Mouse (Mus musculus) midbrain, postnatal 0 days (tissue): ENCODE measurements at regions not wholly inside any gene's neighbourhood (a gene's known extent, or its start where the extent isn't known, plus 50 kb on each side); places are given as distances from the start of the nearest gene placed in this dataset.
A peak's percentile ranks its signal among the peaks of the same experiment; 100 is the strongest.
"Not testable (repeated sequence)": the region's sequence is repeated elsewhere in the genome, so short reads cannot be mapped to it uniquely, and the experiment has no call there.

Experiments used
- ATAC-seq: fragments of 200-750 bp; cut with Nextera tagmentation; 2 replicates; pipeline ENCODE4 v1.8.0; 2017; ENCODE audit warnings: moderate number of reproducible peaks, mild to moderate bottlenecking, moderate TSS enrichment, moderate library complexity; ENCODE audit not compliant: low FRiP score
- DNase-seq: peaks from one replicate; pipeline ENCODE4 v3.0.0-alpha.2; 2015; ENCODE audit warnings: low spot score
- H3K27ac ChIP-seq: fragments of 300-500 bp; sonication (generic); 2 replicates; pipeline ENCODE4 v1.5.1; 2014; ENCODE audit warnings: low read depth, mild to moderate bottlenecking, low read length, mixed read lengths
- H3K27me3 ChIP-seq: fragments of 300-500 bp; sonication (generic); 2 replicates; pipeline ENCODE4 v1.6.1; 2014; ENCODE audit warnings: low read length, control low read depth, mixed read lengths; ENCODE audit not compliant: insufficient read depth
- H3K36me3 ChIP-seq: fragments of 300-500 bp; sonication (generic); 2 replicates; pipeline ENCODE4 v1.6.1; 2014; ENCODE audit warnings: low read length, control low read depth, mixed read lengths; ENCODE audit not compliant: insufficient read depth
- H3K4me1 ChIP-seq: fragments of 300-500 bp; sonication (generic); 2 replicates; pipeline ENCODE4 v1.6.1; 2014; ENCODE audit warnings: mild to moderate bottlenecking, control low read depth, antibody characterized with exemption, low read length, mixed read lengths; ENCODE audit not compliant: insufficient read depth
- H3K4me2 ChIP-seq: fragments of 300-500 bp; sonication (generic); 2 replicates; pipeline ENCODE4 v1.6.1; 2014; ENCODE audit warnings: low read depth, mild to moderate bottlenecking, low read length, mixed read lengths; ENCODE audit not compliant: poor library complexity, severe bottlenecking
- H3K4me3 ChIP-seq: fragments of 300-500 bp; sonication (generic); 2 replicates; pipeline ENCODE4 v1.5.1; 2014; ENCODE audit warnings: low read depth, mild to moderate bottlenecking, low read length, moderate library complexity
- H3K9ac ChIP-seq: fragments of 300-500 bp; sonication (generic); replicated peaks from 2 replicates; pipeline ENCODE4 v1.6.1; 2014; ENCODE audit warnings: mild to moderate bottlenecking, low read length, moderate library complexity, mixed read lengths; ENCODE audit not compliant: poor library complexity, severe bottlenecking
- H3K9me3 ChIP-seq: fragments of 300-500 bp; sonication (generic); 2 replicates; pipeline ENCODE4 v1.6.1; 2016; ENCODE audit warnings: low read length, control low read depth
- CTCF ChIP-seq: IDR thresholded peaks from 2 replicates; pipeline ENCODE4 v1.5.1; 2016; ENCODE audit warnings: antibody characterized with exemption, mild to moderate bottlenecking
- WGBS: fragments of 180-500 bp; shearing (Covaris S2); extraction: QIAGEN DNeasy Blood & Tissue Kit; methylation state at CpG from one replicate; pipeline ENCODE4 v1.1.7; 2014; 5-methylcytosine and 5-hydroxymethylcytosine counted together

GRCm38 (mm10) chr7:137685320-137685719, 247.9 kb downstream of the Glrx3 start:
- ATAC-seq (no peak), DNase-seq (no peak)
- TF ChIP-seq CTCF, result no peak
- H3K27me3 ChIP-seq, result no peaks in the 10 kb centered on the region
- WGBS, result 74% methylated on average over 6 of the region's 6 CpGs
- no peaks in the 10 kb centered on the region for H3K9me3 ChIP-seq
- no peak overlapping the region for H3K4me2 ChIP-seq
- H3K9ac ChIP-seq, result no peak overlapping the region
- H3K36me3 ChIP-seq, result no peaks in the 10 kb centered on the region
- H3K4me3 ChIP-seq, result no peak overlapping the region
- H3K4me1 ChIP-seq, result no peaks in the 10 kb centered on the region
- no peak overlapping the region for H3K27ac ChIP-seq

- WGBS, result 76% methylated on average over 5 of the region's 5 CpGs
- no peak for ATAC-seq
- Histone ChIP-seq H3K27me3 (no peaks in the 10 kb centered on the region), H3K9me3 (no peaks in the 10 kb centered on the region), H3K4me2 (no peak overlapping the region), H3K27ac (no peak overlapping the region), H3K36me3 (no peaks in the 10 kb centered on the region), H3K4me1 (no peaks in the 10 kb centered on the region), H3K4me3 (no peak overlapping the region), H3K9ac (no peak overlapping the region)
- TF ChIP-seq CTCF, result peak; percentile 21; the same call in 1 of the 2 replicates
- peak; percentile 38 for DNase-seq
Observed at GRCm38 (mm10) chr7:137696831-137697230, 259.4 kb downstream of the Glrx3 start.

- not testable (repeated sequence) for H3K4me2 ChIP-seq, H3K9me3 ChIP-seq, H3K4me1 ChIP-seq, H3K4me3 ChIP-seq, H3K36me3 ChIP-seq, ATAC-seq, DNase-seq, H3K27ac ChIP-seq, H3K27me3 ChIP-seq, H3K9ac ChIP-seq
- 95% methylated on average over 6 of the region's 6 CpGs for WGBS
Observed at GRCm38 (mm10) chr7:137698501-137698900, 261.1 kb downstream of the Glrx3 start.

GRCm38 (mm10) chr7:137712862-137713261, 275.4 kb downstream of the Glrx3 start:
- Histone ChIP-seq H3K27ac (no peak overlapping the region), H3K9ac (no peak overlapping the region), H3K36me3 (no peaks in the 10 kb centered on the region), H3K4me3 (no peak overlapping the region), H3K4me1 (peaks cover 2% of the 10 kb centered on the region; the same call in 1 of the 2 replicates), H3K9me3 (no peaks in the 10 kb centered on the region), H3K4me2 (no peak overlapping the region), H3K27me3 (no peaks in the 10 kb centered on the region)
- DNase-seq, result no peak
- TF ChIP-seq CTCF, result no peak
- 67% methylated on average over 9 of the region's 9 CpGs for WGBS
- no peak for ATAC-seq

- H3K36me3 ChIP-seq, result no peaks in the 10 kb centered on the region
- no peak overlapping the region for H3K9ac ChIP-seq
- no peak overlapping the region for H3K4me2 ChIP-seq
- H3K4me3 ChIP-seq, result no peak overlapping the region
- ATAC-seq (no peak), DNase-seq (no peak)
- H3K9me3 ChIP-seq, result no peaks in the 10 kb centered on the region
- no peak overlapping the region for H3K27ac ChIP-seq
- H3K27me3 ChIP-seq, result no peaks in the 10 kb centered on the region
- H3K4me1 ChIP-seq, result peaks cover 2% of the 10 kb centered on the region; the same call in 1 of the 2 replicates
- no peak for TF ChIP-seq CTCF
- WGBS, result 72% methylated on average over 3 of the region's 3 CpGs
Observed at GRCm38 (mm10) chr7:137713856-137714255, 276.4 kb downstream of the Glrx3 start.

- Histone ChIP-seq H3K4me2 (no peak overlapping the region), H3K9me3 (no peaks in the 10 kb centered on the region), H3K27me3 (no peaks in the 10 kb centered on the region), H3K36me3 (no peaks in the 10 kb centered on the region), H3K4me3 (no peak overlapping the region), H3K9ac (no peak overlapping the region), H3K4me1 (peaks cover 2% of the 10 kb centered on the region; the same call in 1 of the 2 replicates), H3K27ac (no peak overlapping the region)
- TF ChIP-seq CTCF, result no peak
- WGBS, result 44% methylated on average over 12 of the region's 12 CpGs
- DNase-seq, result peak; percentile 66
- no peak; the same call in 1 of the 2 replicates for ATAC-seq
Observed at GRCm38 (mm10) chr7:137714318-137714962, 277.0 kb downstream of the Glrx3 start.
